Mouse (Mus musculus): ENCODE results near the gene Lcn2. TPM values are rescaled to one million over a fixed set of nuclear protein-coding genes. Genes with fewer than 3 reads are reported as not detected.
A peak's percentile ranks its signal among the peaks of the same experiment; 100 is the strongest.

Lcn2 gene
- polyA plus RNA-seq (2015; fragmentation: Nextera tagmentation; extraction: Ambion mirVana) = not detected in 2 replicates

DNA sequence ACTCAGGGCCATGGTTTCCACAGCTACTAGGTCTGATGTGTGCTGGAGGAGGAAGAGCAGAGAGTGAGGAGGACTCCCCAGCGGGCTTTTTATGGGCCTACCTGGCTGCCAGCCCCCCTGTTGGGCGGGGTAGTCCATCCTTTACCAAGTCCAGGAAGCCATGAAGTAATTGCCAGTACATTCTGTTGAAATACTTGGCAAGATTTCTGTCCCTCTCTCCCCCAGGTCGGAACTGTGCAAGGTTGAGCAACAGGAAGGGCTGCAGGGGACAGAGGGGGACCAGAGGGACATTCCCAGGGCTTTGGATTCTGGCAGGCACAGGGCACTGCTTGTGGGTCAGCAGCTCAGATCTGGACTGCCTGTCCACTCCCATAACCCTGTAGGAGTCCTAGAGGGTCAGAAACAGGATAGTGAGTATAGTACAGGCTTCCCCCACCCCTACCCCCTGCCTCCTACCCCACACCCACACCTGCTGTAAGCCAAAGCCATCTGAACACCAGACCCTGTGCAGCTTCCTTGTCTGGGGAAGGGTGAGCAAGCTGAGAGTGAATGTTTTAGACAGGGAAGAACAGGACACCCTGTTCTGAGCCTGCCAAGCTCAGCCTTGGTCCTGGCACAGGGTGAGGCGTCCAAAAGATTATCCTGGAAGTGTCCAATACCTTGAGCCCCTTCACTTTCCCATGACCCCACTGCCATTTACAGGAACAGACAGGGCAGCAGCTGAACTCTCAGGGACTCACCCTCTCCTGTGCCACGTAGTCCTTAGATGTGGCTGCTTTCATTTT, at the start of gene Lcn2:
Gene Lcn2 (minus strand): TSS at position 547 of the 785 bp plus-strand sequence.
- no peak for ATAC-seq
- WGBS = 59% methylated on average over 5 of the region's 5 CpGs

DNA sequence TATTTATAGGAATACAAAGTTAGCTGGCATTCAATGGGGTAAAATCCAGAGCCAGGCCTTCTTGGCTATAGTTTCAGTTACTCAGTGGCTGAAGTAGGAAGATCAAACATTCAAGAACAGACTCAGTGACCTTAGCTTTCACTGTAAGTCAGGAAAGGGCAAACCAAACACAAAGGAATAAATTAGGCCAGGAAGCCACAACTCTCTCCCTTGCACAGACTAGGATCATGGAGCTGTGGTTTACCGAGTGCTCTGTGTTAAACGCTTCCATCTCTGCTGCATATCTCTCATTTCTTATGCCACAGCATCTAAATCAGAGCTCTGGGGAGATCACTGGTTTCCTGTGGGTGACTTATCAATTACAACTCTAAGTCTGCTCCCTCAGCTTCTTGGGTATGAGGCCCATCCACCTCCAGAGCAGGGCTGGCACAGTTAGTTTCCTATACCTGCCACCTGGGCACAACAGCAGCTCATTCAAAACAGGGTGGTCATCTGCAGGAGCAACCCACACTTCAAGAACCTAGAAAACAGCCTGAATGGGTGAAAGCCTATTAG, 49.6 kb upstream of the Lcn2 start:
- peaks cover 12% of the 10 kb centered on the region for H3K4me1 ChIP-seq (replicated peaks; ENCODE audit: control insufficient read depth, insufficient read depth, low read length)

More for the DNA sequence above, at the start of gene Lcn2:
- Histone ChIP-seq H3K4me2 (ENCODE audit: low read length) (no peak within 1 kb of the TSS), H3K4me3 (replicated peaks; ENCODE audit: low read length) (no peak within 1 kb of the TSS), H3K4me1 (replicated peaks; ENCODE audit: control insufficient read depth, insufficient read depth, low read length) (no peaks in the 10 kb centered on the region), H3K27ac (ENCODE audit: low read length) (no peak within 1 kb of the TSS), H3K36me3 (ENCODE audit: control insufficient read depth, insufficient read depth) (no peaks in the 10 kb centered on the region), H3K9me3 (ENCODE audit: control insufficient read depth, low read length) (no peaks in the 10 kb centered on the region), H3K27me3 (replicated peaks; ENCODE audit: control insufficient read depth, insufficient read depth, low read length) (no peaks in the 10 kb centered on the region), H3K9ac (replicated peaks; ENCODE audit: low read depth, low read length) (no peak within 1 kb of the TSS)

DNA sequence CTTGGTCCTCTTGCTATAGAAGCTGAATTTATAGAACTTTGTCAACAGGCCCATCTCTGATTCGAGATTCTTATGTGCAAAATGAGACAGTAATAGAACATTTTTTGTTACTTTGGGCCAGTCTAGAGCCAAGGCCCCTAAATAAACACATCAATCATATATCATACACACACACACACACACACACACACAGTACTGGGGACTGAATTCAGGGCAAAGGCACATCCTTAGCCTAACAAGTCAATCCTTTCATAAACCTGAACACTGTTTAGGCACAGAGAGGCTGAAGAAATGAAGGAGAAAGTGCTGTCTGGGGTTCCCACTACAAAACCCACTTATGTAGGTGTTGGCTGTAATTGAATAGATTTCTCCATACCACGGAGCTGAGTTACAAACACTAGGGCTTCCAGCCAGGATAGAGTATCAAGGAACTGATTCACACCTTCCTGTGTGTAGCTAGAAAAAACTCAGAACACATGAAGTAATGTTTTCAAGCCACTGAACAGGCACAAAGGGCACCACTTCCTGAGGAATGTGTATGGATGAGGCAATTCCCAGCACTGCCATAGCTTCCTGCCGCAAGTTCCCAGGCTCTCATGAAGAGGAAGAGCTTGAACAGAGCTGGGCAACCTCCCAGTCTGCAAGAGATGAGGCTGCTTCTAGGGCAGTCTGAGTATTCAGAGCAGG, 48.8 kb upstream of the Lcn2 start:
- Histone ChIP-seq H3K4me1 (replicated peaks; ENCODE audit: control insufficient read depth, insufficient read depth, low read length) (peaks cover 12% of the 10 kb centered on the region), H3K27ac (ENCODE audit: low read length) (peak overlapping the region; percentile 59), H3K9me3 (ENCODE audit: control insufficient read depth, low read length) (no peaks in the 10 kb centered on the region), H3K4me2 (ENCODE audit: low read length) (no peak overlapping the region), H3K36me3 (ENCODE audit: control insufficient read depth, insufficient read depth) (no peaks in the 10 kb centered on the region), H3K9ac (replicated peaks; ENCODE audit: low read depth, low read length) (no peak overlapping the region), H3K4me3 (replicated peaks; ENCODE audit: low read length) (no peak overlapping the region), H3K27me3 (replicated peaks; ENCODE audit: control insufficient read depth, insufficient read depth, low read length) (no peaks in the 10 kb centered on the region)
- WGBS = 21% methylated on average over 3 of the region's 3 CpGs
- peak; percentile 87 for ATAC-seq

More for the DNA sequence above, 49.6 kb upstream of the Lcn2 start:
- H3K36me3 ChIP-seq (ENCODE audit: control insufficient read depth, insufficient read depth) = no peaks in the 10 kb centered on the region
- H3K27me3 ChIP-seq (replicated peaks; ENCODE audit: control insufficient read depth, insufficient read depth, low read length) = no peaks in the 10 kb centered on the region
- no peak overlapping the region for H3K9ac ChIP-seq (replicated peaks; ENCODE audit: low read depth, low read length)
- no peak for ATAC-seq
- no peak overlapping the region for H3K4me3 ChIP-seq (replicated peaks; ENCODE audit: low read length)
- 64% methylated on average over 2 of the region's 2 CpGs for WGBS
- peak overlapping the region; percentile 54 for H3K27ac ChIP-seq (ENCODE audit: low read length)
- H3K4me2 ChIP-seq (ENCODE audit: low read length) = no peak overlapping the region
- no peaks in the 10 kb centered on the region for H3K9me3 ChIP-seq (ENCODE audit: control insufficient read depth, low read length)

DNA sequence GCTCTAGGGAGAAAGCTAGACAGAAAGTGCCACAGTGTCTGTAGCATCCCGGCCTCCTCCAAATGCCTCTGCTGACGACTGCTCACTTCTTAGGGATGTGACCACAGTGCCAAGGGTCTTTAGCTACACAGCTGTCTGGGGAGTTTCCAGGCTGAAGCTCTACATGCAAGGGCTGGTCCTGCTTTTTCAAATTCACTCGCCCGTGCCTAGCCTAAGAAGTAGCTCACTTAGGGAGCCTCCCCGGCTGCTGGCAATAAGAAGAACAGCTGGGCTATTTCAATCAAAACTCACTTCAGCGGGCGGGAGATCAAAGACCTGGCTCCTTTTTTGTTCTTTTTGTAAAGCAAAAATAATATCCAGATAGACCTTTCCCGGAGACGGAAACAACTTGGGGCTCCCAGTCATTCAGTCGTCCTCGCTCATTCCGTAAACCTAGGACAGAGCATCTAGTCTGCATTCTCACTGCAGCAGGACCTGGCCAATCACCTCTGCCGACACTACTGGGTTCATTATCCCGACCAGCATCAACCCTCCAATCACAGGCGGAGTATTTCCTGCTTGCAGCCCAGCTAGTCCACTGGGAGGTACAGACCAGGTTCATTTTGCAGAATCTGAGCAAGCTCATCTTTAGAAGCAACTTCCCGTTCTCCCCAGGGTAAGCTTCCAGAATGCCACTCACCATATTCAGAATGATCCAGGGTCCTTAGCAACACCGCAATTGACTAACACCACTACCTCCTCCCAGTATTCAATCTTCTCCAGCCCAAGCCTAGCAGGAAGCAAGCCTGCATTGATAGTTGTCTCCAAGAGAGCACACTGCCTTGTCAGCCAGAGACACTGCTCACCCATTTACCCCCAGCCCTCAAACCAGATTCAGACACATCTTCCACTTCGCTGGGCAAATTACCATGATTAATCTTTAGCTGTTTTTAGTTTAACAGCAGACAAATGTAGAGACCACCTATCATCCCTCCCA, 42.9 kb upstream of the Lcn2 start:
- peak overlapping the region; percentile 58 for H3K9ac ChIP-seq (replicated peaks; ENCODE audit: low read depth, low read length)
- H3K36me3 ChIP-seq (ENCODE audit: control insufficient read depth, insufficient read depth) = no peaks in the 10 kb centered on the region
- H3K4me1 ChIP-seq (replicated peaks; ENCODE audit: control insufficient read depth, insufficient read depth, low read length) = peaks cover 38% of the 10 kb centered on the region
- no peaks in the 10 kb centered on the region for H3K27me3 ChIP-seq (replicated peaks; ENCODE audit: control insufficient read depth, insufficient read depth, low read length)
- peak overlapping the region; percentile 48 for H3K4me3 ChIP-seq (replicated peaks; ENCODE audit: low read length)
- no peaks in the 10 kb centered on the region for H3K9me3 ChIP-seq (ENCODE audit: control insufficient read depth, low read length)
- 5% methylated on average over 18 of the region's 18 CpGs for WGBS
- H3K27ac ChIP-seq (ENCODE audit: low read length) = peak overlapping the region; percentile 87
- ATAC-seq = peak; percentile 97
- H3K4me2 ChIP-seq (ENCODE audit: low read length) = peak overlapping the region; percentile 65

DNA sequence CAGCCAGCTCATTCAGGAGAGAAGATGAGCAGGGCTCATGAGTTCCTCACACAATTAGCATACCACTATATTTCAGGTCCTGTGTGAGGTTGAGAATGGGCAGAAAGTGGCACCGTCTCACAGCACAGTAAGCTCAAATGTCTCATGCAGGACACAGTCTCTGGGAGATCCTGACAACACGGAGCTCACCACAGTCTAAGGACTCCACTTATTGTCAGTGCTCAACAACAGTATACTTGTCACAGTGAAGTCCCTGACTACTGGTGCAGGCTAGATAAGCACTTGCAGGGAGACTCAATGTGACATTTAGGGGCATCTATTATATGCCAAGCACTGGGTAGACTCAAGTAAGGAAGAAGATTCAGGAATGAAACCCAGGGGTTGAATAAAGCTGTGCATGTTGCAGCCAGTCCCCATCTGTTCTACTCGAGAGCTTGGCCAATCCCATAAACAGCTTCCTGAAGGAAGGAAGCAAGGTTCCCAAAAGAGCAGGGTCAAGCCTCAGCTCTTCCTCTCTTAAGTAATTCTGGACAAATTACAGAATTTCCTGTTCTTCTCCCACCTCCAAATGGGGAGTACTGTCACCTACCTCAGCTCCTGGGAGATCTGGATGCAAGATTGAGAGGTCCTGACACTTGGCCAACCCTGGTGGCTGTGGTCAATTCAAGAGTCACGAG, 41.3 kb upstream of the Lcn2 start:
- Histone ChIP-seq H3K27me3 (replicated peaks; ENCODE audit: control insufficient read depth, insufficient read depth, low read length) (no peaks in the 10 kb centered on the region), H3K36me3 (ENCODE audit: control insufficient read depth, insufficient read depth) (no peaks in the 10 kb centered on the region), H3K27ac (ENCODE audit: low read length) (peak overlapping the region; percentile 71; the same call in 1 of the 2 replicates), H3K4me3 (replicated peaks; ENCODE audit: low read length) (peak overlapping the region; percentile 31), H3K9ac (replicated peaks; ENCODE audit: low read depth, low read length) (peak overlapping the region; percentile 26; the same call in 1 of the 2 replicates), H3K4me1 (replicated peaks; ENCODE audit: control insufficient read depth, insufficient read depth, low read length) (peaks cover 38% of the 10 kb centered on the region), H3K4me2 (ENCODE audit: low read length) (peak overlapping the region; percentile 65), H3K9me3 (ENCODE audit: control insufficient read depth, low read length) (no peaks in the 10 kb centered on the region)
- no peak for ATAC-seq
- WGBS = 69% methylated on average over 4 of the region's 4 CpGs

DNA sequence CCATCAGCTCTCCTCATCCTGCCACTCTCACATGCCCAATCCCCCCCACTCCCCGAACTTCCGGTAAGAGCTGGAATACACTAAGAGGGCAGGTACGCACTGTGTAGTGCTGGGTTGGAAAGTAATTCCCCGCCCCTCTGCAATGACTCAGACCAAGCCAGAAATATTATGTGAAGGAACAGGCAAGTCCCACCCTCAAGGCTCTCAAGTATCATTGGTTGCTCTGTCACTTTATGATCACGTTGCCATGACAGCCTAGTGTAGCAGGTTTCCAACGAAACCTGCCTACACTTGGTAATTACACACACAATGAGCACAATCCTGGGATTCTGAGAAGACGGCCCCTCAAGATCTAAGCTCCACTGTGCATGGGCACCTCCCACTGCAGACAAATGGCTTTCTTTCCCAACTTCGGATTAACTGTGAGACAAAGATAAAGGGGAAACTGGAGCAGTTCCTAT, 40.2 kb upstream of the Lcn2 start:
- Histone ChIP-seq H3K27ac (ENCODE audit: low read length) (peak overlapping the region; percentile 71), H3K9me3 (ENCODE audit: control insufficient read depth, low read length) (no peaks in the 10 kb centered on the region), H3K4me3 (replicated peaks; ENCODE audit: low read length) (peak overlapping the region; percentile 31), H3K9ac (replicated peaks; ENCODE audit: low read depth, low read length) (peak overlapping the region; percentile 47), H3K4me1 (replicated peaks; ENCODE audit: control insufficient read depth, insufficient read depth, low read length) (peaks cover 48% of the 10 kb centered on the region), H3K4me2 (ENCODE audit: low read length) (peak overlapping the region; percentile 65), H3K27me3 (replicated peaks; ENCODE audit: control insufficient read depth, insufficient read depth, low read length) (no peaks in the 10 kb centered on the region), H3K36me3 (ENCODE audit: control insufficient read depth, insufficient read depth) (no peaks in the 10 kb centered on the region)
- ATAC-seq = peak; percentile 80
- 18% methylated on average over 8 of the region's 8 CpGs for WGBS

DNA sequence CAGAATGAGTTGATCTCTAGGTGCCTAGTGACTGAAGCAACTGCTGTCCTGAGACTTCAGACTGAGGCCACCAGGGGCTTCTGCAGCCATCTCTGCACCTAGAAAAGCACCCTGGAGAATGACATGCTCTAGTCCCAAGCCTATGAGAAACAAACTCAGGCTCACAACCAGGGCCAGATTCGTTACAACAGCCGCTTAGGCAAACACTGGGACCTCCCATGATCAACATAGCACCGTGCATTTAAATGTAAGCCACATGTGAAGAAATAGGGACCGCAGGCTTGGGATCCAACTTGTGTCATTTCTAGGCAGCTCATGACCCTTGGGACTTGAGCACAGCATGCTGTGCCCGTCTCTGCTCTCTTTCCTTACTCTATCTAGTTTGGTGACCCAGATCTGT, 39.7 kb upstream of the Lcn2 start:
- no peaks in the 10 kb centered on the region for H3K9me3 ChIP-seq (ENCODE audit: control insufficient read depth, low read length)
- no peaks in the 10 kb centered on the region for H3K27me3 ChIP-seq (replicated peaks; ENCODE audit: control insufficient read depth, insufficient read depth, low read length)
- peak overlapping the region; percentile 65 for H3K4me2 ChIP-seq (ENCODE audit: low read length)
- peak overlapping the region; percentile 56 for H3K27ac ChIP-seq (ENCODE audit: low read length)
- no peak for ATAC-seq
- no peaks in the 10 kb centered on the region for H3K36me3 ChIP-seq (ENCODE audit: control insufficient read depth, insufficient read depth)
- peak overlapping the region; percentile 31 for H3K4me3 ChIP-seq (replicated peaks; ENCODE audit: low read length)
- H3K4me1 ChIP-seq (replicated peaks; ENCODE audit: control insufficient read depth, insufficient read depth, low read length) = peaks cover 50% of the 10 kb centered on the region
- 68% methylated on average over 5 of the region's 5 CpGs for WGBS
- H3K9ac ChIP-seq (replicated peaks; ENCODE audit: low read depth, low read length) = no peak overlapping the region

DNA sequence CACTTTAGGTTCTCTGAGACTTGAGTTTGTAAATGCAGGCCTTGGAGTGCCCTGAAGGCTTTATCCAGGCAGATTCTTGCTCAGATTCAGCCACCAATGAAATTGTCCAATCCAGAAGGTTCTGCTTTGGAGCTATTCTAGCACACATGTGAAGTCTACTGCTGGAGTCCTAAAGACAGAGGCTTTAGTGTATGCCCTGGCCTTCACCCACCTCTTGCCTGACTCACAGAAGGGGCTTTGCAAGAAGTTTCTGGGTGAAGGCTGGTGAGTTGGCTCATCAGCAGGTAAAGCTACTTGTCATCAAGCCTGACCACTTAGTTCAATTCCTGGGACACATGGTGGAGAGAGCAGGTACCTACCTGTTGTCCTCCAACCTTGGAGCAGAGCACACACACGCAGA, 38.1 kb upstream of the Lcn2 start:
- no peak overlapping the region for H3K27ac ChIP-seq (ENCODE audit: low read length)
- H3K4me3 ChIP-seq (replicated peaks; ENCODE audit: low read length) = no peak overlapping the region
- H3K36me3 ChIP-seq (ENCODE audit: control insufficient read depth, insufficient read depth) = no peaks in the 10 kb centered on the region
- no peak for ATAC-seq
- H3K9me3 ChIP-seq (ENCODE audit: control insufficient read depth, low read length) = no peaks in the 10 kb centered on the region
- no peak overlapping the region for H3K9ac ChIP-seq (replicated peaks; ENCODE audit: low read depth, low read length)
- H3K4me1 ChIP-seq (replicated peaks; ENCODE audit: control insufficient read depth, insufficient read depth, low read length) = peaks cover 42% of the 10 kb centered on the region
- no peak overlapping the region for H3K4me2 ChIP-seq (ENCODE audit: low read length)
- 91% methylated on average over 1 of the region's 1 CpGs for WGBS
- H3K27me3 ChIP-seq (replicated peaks; ENCODE audit: control insufficient read depth, insufficient read depth, low read length) = no peaks in the 10 kb centered on the region
